Mouse (Mus musculus) frontal cortex, postnatal 10 days (tissue): ENCODE data around the gene Wnk2.
A peak's percentile ranks its signal among the peaks of the same experiment; 100 is the strongest.

Source experiments
- DNase-seq, 2 experiments: peaks; one replicate each; pipeline ENCODE4 v3.0.0; 2022; ENCODE audit warnings: low spot score in 2 of 2, mixed read lengths in 1 of 2

Wnk2 gene

DNA sequence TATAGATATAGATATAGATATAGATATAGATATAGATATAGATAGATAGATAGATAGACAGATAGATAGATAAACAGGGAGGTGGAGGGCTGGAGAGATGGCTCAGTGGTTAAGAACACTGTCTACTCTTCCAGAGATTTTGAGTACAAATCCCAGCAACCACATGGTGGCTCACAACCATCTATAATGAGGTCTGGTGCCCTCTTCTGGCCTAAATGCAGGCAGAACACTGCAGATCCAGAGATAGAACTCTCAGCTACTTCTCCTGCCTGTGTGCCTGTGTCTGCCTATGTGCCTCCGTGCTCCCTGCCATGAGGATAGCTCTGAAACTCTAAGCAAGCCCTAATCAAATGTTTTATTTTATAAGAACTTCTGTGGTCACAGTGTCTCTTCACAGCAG lies 100.4 kb downstream of the Wnk2 start:
- DNase-seq, result no peak

DNA sequence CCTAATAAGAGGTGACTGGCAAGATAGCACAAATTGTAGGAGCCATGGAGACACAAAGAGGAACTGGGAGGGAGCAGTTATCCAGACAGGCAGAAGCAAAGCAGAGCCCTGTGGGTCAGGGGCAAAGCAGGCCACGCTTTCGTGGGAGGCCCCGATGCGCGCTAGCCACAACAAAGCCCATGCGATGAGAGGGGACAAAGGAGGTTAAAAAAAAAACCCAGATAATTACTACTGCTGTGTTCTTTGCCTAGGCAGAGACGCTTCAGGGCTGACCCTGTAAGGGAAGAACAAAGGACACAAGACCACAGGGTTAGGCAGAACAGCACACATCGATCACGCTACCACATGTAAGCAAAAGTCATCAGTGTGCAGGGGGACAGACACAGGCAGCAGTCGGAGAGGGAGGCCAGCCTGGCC lies 103.7 kb downstream of the Wnk2 start:
- no peak for DNase-seq

DNA sequence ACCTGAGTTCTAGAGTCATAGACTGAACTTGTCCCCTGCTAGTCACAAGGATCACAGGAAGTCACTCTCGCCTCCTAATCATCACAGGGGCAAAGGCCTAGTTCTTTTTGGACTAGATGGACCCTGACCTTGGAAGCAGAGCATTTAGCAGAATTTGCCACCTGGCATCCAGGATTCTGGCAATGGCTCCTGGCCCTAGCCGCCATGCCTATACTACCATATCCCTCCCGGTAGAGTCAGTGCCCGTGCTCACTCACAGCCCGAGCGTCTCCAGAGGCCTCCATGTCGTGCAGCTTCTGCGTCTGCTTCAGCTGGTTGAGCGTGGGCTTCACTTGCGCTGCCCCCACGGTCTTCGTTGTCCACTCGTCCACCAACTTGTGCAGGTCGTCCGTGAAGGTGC lies 105.4 kb downstream of the Wnk2 start:
- DNase-seq, result no peak

DNA sequence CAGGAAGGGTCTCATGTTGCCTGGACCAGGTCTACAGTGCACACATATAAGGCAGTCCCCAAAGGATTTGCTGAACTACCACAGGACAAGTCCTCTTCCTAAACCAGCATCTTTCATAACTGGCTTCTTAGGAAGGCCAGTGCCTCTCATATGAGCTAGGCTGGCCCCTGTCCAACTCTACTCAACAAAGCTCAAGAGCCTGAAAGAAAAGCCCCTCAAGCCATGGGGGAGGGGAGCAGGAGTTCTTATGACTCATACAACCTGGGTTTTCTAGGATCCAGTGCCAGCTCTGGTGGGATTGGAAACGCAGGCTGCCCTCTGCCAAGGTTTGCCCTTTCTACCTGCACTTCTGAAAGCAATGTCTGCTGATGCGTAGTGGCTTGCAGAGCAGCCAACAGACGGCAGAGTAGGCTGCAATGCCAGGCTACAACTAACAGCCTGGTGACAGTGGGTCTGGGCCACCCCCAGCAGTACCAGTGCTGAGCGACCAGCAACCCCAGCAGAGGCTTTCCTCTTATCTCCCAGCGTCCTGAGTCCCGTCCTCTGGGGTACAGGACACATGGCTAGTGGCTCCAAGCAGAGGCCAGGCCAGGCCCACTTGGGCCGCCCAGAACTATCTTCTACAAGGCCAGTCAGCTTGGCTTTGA lies 110.8 kb downstream of the Wnk2 start:
- DNase-seq, result no peak

DNA sequence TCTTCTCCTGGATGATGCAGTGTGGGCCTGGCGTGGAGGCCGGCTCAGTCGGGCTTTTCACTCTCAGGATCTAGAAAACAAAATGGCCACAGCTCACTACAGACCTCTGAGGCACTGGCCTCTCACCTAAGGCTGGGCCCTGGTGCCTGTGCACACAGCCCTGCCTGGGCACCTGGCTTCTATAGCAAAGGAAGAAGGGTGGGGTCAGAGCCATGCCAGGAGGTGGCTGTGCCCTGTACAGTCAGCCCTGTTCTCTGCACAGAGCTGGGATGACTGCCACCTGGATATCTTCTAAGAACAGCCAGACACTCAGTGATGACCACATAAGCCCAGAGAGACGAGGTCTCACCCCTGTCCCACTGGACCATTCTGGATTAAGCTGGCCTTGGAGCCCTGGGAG lies 111.4 kb downstream of the Wnk2 start:
- no peak for DNase-seq

DNA sequence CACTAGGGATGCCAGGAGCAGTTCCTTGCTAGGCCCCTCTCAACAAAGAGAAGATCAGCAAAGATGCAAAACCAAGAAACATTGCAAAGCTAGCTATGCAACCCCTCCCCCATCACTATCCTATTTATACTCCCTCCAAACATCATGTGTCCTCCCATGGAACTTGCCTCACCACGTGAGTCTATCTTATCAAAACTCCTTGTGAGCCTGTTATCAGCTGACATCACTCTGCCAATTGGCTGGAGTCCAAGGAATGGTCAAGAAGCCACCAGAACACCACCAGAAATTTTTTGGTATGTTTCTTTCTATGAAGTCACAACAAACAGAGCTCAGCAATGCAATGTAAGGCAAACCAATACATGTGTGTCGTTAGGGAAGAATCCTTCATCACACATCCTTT lies 116.8 kb downstream of the Wnk2 start:
- DNase-seq, result no peak

DNA sequence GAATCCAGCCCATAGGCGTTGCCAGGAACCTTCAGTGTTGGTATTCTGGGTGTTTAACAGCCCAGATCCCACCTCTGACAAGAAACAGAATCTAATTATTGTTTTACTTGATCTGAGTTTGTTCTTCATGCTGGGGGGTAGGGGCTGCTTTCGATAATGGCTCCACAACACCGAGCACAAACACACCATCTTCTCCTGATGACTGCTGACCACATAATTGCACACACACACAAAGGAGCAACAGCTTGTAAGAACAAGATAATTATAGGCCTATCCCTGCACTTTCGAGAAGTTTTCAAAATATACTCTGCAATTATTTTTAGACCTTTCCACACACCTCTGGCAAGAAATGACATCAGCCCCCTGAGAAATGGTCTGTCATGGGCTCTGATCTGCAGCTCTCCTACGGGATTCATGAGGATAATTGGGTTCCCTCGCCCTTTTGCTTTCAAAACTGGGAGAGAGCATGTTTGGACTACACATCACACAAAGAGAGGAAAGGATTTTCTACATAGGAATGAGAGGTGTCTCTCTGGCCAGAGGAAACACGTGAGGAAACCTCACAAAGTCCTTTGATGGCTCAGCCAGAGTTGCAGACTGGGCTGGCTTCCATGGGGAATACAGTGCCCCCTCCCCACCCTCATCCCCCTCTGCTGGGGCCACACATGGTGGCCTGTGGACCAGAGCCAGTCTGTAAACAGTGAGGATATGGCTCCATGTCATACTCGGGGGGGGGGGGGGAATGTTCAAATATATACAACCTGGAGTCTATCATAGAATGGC lies 118.9 kb downstream of the Wnk2 start:
- DNase-seq, result no peak

DNA sequence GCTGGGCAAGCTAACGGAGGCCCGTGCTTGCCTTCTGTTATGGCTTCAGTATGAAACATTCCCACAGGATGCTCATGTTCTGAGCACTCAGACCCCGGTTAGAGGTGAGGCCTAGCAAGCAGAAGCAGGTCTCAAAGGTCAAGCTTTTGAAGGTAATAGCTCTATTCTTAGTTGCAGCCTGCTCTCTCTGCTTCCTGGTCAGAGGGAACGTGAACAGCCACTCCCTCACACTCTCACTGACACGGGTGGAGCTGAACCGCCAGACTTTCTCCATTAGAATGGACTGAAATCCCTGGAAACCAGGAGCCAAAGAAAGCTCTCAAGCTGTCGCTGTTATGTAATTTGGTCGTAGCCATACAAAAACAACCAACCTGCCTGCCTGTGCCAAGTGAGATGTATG lies 120.8 kb downstream of the Wnk2 start:
- no peak for DNase-seq

DNA sequence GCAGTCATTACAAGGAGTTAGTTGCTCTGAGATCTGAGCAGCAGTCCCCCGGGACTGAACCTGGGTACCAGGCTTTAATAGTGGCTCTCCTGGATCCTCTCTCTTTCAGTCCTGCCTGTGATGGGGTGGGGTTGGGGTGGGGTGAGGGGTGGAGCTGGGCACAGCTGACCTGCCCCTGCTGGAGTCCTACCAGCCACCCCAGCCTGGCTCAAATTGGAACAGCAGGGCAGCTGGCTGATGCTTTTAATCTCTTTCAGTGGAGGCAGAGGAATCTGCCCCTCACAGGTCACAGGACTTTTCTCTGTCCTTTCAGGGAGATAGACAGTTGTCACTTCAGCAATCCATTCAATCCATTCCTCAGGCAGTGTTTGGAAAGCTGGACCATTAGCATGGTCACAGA lies 122.3 kb downstream of the Wnk2 start:
- no peak for DNase-seq

DNA sequence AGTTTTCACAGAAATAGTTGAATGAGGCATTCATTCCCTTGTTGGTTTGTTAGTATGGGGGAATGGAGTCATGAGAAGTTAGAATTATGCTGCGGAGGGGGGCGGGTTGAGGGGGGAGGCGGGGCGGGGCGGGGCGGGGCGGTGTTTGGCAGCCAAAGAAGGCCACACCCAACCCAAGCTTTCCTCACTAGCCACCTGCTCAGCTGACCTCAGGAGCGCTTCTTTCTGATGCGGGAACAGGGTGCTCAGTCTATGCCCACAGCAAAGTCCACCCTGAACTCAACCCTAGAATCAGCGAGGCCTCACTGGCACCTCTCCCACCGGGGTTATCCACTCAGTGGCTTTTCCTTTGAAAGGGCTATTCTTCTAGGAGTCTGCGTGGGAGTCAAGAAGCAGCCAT lies 123.1 kb downstream of the Wnk2 start:
- DNase-seq, result no peak

DNA sequence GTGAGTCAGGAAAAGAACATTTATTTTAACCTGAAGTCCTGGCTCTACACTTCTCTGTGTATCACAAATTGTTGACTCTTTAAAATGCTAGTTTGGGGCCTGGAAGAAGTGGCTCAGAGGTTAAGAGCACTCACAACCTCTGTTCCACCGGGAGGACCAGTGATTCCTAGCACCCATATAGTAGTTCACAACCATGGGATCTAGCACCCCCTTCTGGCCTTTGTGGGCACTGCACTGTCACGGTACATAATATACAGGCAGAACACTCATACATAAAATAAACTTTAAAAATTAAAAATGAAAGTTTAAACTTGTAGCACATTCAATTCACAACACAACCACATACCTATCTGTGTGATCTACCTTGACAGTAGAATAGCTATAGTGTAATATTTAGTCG lies 126.1 kb downstream of the Wnk2 start:
- DNase-seq, result no peak

DNA sequence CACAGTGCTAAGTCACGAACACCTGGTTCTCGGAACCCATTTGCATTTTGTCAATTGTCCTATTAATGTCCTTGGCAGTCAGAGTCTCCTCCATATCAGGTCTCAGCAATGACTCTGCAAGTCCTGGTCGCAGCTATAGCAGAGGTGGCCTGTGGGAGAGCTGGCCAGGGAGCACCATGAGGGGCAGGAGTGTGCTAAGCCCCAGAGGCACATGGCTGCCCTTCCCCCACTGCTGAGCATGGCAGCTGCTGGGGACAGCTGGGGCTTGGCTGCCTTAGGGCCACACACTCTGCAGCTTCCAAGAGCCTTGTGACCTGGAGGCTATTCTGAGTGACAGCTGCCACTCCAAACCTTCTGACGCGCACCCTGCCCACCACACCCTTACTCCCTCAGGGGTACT lies 127.7 kb downstream of the Wnk2 start:
- DNase-seq, result no peak

DNA sequence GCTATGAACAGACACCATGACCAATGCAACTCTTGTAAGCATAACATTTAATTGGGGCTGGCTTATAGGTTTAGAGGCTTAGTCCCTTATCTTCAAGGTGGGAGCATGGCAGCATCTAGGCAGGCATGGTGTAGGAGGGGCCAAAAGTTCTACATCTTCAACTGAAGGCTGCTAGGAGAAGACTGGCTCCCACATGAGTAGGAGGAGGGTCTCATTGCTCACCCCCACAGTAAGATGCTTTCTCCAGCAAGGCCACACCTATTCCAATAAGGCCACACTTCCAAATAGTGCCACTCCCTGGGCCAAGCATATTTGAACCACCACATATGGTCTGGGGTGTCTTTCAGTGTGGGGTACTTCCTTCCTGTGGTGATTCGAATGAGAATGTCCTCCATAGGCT lies 130.4 kb downstream of the Wnk2 start:
- DNase-seq, result no peak

DNA sequence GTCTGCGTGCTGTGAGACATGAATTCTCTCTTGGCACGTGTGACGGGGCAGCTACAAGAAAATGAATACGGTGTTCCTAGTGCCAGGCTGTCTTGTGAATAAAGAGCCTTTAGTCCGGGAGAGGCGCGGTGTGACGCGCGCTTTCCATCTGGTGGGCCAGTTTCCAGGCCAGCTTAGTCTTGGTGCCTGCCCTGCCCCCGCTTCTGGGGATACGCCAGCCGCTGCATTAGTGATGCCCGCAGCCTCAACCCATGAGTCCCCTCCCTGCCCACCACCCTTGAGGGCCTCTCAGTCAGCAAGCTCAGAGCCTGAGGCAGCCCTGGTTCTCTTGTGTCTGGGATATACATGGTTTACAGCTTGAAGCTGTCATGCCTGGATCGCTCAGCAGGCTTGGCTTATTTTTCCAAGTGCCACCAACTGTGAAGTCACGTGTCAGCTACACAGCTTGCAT lies 131.5 kb downstream of the Wnk2 start:
- peak; percentile 85 to 88 for DNase-seq

DNA sequence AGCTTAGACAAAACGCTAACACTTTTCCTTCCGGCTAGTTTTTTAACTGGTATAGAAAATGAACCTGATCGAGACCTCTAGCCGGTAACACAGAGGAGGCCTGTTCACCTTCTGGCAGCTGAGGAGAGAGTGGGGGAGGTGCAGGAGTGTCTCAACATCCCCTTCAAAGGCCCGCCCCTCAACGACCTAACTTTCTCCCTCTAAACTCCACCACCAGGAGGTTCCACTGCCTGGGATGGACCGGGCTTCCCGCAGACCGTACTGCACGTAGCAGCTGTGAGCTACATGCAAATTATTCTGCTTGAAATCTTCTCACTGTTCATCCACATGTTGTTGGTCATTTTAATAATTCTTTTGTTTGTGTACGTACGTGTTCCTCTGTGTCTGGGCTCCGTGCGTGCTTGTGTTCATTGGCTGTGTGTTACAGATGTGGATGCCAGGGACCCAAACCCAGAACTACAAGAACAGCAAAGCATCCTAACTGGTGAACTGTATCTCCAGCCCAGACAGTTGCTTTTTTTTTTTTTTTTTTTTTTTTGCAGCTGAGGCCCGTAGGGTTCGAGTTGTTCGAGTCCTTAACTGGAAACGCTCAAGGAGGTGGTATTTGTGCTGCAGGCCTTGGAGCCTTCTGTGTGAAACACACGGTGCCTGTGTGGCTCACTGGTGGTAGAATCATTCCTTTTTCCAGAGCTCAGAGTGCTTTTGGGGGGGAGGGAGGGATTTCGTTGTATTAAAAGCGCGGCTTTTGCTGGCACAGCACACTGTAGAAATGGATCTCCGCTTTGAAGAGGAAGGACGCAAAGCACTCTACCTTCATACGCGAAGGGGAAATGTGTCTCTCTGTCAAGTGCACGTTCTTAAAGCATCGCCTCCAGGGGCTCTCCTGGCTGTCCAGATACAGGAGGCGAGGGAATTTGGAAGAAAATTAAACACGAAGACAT lies 132.2 kb downstream of the Wnk2 start:
- no peak for DNase-seq

DNA sequence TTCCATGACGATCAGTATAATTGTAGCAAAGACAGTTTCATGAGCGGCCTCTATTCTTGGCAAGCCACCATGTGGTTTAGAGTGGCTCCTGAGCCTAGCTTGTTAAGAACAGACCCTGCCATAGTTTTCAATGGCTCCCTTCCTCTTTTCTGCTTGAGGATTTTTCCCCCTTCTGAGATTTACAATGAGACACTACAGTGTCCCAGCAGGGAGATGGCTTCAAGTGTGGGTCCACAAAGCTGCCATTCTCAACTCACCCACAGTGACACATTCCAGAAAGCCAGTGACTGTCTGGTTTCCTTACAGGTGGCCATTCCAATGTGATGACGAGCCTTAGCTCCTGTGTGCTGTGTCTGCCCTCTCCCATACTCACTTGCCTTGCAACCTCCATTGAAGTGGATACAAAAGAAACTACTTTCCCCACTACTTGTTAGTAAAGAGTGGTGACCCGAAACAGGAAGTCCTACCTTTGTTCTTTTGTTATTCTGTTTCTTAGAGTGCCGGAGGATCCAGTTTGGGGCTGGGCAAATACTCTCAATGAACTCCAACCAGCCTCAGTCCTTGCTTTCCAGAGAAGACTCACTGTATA lies 134.5 kb downstream of the Wnk2 start:
- DNase-seq, result no peak

DNA sequence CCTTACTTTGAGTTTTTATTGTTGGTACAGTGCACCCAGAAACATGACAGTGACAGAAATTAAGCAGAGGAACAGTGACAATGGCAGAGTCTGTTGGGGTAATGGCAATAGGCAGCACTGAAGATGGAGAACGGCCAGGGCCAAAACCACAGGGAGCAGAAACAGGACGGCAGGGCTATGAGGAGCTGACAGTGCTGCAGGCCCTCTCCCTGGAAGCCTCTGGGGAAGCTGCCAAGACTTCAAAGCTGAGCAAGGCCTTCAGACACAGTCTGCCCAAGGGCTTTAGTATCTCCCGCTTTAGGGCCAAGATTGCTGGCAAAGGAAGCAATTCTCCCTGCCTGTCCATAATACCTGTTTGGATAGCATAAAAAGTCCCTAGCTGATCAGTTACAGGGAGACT lies 146.1 kb downstream of the Wnk2 start:
- DNase-seq, result peak in 1 of 2 experiments; percentile 42

DNA sequence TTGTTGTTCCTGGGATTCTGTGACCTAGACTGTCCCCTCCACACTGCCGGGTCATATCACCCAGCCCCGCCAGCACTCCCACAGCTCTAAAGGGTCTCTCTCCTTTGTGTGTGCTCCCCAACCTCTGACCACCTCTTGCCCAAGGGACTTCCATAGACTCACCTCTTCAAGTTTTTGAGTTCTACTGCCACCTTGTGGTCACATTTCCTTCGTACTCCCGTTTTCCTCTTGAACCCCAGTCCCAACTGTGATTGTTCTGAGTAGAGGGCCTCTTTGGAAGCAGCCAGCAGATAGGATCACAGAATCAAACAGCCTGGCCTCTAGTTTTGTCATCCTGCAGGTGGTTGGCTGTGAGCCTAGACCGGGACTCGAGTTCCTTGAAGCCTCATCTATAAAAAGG lies 149.2 kb downstream of the Wnk2 start:
- DNase-seq, result peak in 1 of 2 experiments; percentile 34

DNA sequence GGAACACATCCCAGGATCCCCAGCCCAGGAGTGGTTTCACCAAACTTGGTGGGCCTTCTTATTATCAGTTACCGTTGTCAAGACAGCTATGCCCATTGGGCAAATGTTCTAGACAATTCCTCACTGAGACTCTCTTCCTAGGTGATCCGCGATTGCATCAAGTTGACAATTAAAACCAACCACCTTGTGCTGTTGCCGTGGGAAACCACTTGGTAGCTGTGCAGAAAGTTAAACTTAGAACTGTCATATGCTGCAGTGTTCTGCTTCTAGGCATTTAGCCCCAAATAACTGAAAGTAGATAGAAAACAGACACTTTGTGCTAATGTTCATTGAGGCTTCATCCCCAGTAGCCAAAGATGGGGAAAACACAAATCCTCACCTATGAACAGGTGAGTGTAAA lies 151.1 kb downstream of the Wnk2 start:
- no peak for DNase-seq

DNA sequence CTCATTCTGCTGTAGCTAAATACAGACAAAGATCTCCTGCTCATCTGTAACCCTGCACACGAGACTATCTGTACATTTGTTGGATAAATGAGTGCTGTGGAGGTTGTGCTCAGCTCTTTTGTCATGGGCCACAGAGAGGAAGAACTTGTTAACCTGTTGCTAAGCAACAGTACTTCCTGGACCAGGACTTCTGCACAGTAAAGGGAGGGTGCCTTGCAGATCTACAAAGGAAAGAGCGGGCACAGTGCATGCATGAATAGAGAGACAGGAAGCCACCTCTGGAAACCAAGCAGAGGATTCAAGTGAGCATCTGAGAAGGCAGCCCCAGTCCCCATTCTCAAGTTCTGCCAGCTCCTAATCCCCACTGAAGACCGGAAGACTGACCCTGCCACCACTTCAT lies 152.9 kb downstream of the Wnk2 start:
- no peak for DNase-seq

DNA sequence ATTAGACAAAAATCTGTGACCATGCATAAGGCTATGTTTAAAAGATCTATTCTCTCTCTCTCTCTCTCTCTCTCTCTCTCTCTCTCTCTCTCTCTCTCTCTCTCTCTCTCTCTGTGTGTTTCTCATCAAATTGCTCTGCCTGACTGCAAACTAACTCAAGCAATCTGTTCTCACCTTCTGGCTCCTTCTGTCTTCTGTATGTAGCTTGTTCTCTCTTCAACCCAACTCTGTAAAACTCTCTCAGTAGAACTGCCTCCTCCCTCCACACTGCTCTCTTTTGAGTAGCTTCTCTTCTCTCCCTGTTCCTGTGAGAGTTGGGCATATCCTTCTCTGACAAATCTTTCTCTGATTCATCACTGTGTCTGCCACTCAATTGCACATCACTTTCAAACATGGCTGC lies 154.9 kb downstream of the Wnk2 start:
- DNase-seq, result no peak

DNA sequence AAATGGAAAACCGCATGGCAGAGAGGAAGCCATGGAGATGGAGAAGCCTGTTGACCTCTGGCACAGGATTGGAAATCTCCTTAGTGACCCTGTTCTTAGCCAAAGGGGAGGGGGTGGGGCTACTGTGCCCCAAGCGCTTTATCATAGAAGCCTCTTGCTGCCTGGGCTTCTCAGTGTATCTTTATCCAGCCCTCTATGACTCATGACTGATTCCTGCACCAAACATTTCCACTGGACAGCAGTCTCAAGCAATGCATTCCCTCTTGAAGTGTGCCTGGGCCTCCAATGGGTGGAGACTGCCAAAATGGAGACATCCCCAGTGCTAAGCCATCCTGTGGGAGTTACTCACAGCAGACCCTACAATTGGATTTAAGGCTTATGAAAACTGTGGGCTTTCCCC lies 157.7 kb downstream of the Wnk2 start:
- no peak for DNase-seq
